Mouse (Mus musculus) heart, postnatal 25 days (tissue): ENCODE results near the gene Crip2. TPM values are rescaled to one million over a fixed set of nuclear protein-coding genes. Genes with fewer than 3 reads are reported as not detected.

Experiments used
- DNase-seq: peaks from one replicate; pipeline ENCODE4 v3.0.0; 2022; ENCODE audit warnings: low spot score
- intact Hi-C: fragments of 180-260 bp; cut with DNase I; formaldehyde crosslinking; loops from one replicate; pipeline ENCODE4 v1.15.1; 2025
- total RNA-seq, 2 experiments: library from RNA; stranded (reverse); gene quantifications; 2 replicates each; pipeline ENCODE4 v1.2.3; 2021

The Crip2 gene
- total RNA-seq, 2 experiments from 2014 or later: 1,410 to 1,505 TPM

GRCm38 (mm10) chr12:113157521-113157920 is 17.5 kb downstream of the Crip2 start:
- no peak for DNase-seq
- intact Hi-C loops: loop anchor here (5.0 kb wide), 1 partner anchor 200 kb away; no protein-coding TSS in a partner anchor

DNA sequence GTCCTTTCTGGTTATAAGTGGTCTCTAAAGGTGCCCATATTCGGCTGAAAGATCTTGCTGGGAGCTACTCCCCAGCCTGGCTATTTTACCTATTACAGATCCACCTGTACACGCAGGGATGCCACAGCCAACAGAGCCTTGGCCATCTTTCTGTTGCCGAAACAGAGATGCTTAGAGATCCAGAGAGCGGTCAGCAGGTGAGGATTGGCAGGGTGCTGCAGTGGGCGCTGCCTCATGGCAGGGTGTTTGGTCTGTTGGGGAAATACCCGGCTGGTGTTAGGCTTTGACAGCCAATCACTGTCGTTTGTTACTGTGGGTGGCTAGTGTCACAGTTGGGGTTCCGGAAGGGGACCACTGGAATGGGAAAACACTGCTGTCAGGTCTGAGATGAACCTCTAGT is 17.9 kb downstream of the Crip2 start:
- intact Hi-C loops: loop anchor here (5.0 kb wide), 1 partner anchor 201 kb away; no protein-coding TSS in a partner anchor
- DNase-seq: no peak

- no peak for DNase-seq
- intact Hi-C loops: no loop called here
Observed at GRCm38 (mm10) chr12:113163561-113164006, 23.5 kb downstream of the Crip2 start.

DNA sequence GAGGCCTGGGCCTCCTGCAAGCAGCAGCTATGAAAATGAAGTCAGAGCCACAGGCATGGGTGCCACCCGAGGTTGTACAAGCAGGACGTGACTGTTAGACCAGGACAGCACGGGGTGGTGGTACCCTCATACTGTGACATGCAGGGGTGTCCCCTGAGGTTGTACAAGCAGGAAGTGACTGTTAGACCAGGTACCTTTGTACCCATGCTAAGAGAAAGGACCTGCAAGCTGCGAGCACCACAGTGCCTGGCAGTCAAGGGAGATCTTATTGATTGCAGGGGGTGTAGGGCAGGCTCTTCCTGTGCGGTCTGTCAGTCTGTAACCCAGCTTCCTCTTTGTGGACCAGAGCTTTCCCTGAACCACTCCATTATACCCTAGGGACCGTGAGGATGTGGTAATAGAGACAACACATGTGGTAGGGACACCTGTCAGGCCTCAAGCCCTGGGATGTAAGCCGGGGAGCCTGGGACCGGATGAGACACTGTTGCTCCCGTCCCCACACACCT is 28.0 kb downstream of the Crip2 start:
- no peak for DNase-seq
- intact Hi-C loops: no loop called here

GRCm38 (mm10) chr12:113176960-113177725 is 37.1 kb downstream of the Crip2 start:
- intact Hi-C loops: no loop called here
- no peak for DNase-seq

GRCm38 (mm10) chr12:113181020-113181419 is 41.0 kb downstream of the Crip2 start:
- intact Hi-C loops: no loop called here

DNA sequence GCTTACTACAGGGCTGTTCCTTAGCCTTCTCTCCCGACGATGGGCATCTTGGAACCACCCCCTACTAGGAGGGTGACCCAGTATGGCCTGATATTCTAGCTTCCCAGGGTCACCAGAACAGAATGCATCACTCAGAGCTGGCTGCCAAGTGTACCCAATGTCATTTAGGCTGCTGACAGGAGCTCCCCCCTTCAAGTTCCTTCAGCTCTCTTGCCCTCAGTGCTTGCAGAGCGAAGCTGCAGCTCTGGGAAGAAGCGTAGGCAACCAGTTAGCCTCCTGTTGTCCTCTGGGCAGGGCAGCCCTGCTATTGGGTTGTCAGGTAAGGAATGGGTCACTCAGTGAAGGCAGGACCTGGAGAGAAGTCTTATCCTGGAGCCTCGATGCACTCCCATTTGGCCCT is 44.9 kb downstream of the Crip2 start:
- DNase-seq: no peak
- intact Hi-C loops: no loop called here

More at GRCm38 (mm10) chr12:113181020-113181419, 41.0 kb downstream of the Crip2 start:
- DNase-seq: no peak

DNA sequence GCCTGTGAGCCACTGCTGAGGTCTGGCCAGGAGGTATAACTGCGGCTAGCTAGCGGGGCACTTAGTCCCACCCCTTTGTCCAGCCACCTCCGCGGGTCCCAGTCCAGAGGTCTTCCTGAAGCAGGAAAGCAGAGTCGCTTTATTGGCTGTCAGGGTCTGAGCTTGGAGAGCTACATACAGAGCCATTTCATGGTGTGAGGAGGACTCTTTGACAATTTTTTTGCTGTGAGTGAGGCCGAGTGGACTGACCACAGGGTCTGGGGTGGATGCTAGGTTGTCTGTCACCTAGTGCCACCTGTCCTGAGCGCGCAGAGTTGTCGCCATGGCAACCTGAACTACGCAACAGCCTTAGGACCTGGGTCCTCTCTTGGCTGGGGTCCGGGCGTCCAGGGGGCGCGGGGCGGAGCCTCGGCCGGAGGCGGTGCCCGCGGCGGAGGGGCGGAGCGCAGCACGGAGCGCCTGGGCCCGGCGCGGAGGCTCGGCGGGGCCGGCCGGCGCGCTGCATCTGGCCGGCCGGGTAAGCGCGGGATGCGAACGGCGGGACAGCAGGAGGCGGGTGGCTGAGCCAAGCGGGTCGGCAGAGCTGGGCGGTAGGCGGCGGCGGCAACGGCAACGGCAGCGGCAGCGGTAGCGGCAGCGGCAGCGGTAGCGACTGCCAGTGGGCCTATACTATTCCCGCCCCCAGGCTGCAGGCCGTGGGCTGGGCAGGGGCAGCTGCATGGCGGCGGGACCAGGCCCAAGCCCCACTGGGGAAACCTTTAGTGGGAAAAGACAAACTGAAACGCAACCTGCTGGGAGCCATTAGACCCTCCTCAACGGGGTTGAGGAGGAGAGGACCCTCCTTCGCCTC is 45.6 kb downstream of the Crip2 start, which contains the start of gene Tmem121:
Gene Tmem121 (plus strand): TSS at position 489 of the 850 bp plus-strand sequence.
- no peak for DNase-seq
- intact Hi-C loops: no loop called here

GRCm38 (mm10) chr12:113186326-113187010 is 46.4 kb downstream of the Crip2 start:
- DNase-seq: no peak
- intact Hi-C loops: no loop called here

GRCm38 (mm10) chr12:113187011-113187375 is 47.0 kb downstream of the Crip2 start:
- no peak for DNase-seq
- intact Hi-C loops: no loop called here

DNA sequence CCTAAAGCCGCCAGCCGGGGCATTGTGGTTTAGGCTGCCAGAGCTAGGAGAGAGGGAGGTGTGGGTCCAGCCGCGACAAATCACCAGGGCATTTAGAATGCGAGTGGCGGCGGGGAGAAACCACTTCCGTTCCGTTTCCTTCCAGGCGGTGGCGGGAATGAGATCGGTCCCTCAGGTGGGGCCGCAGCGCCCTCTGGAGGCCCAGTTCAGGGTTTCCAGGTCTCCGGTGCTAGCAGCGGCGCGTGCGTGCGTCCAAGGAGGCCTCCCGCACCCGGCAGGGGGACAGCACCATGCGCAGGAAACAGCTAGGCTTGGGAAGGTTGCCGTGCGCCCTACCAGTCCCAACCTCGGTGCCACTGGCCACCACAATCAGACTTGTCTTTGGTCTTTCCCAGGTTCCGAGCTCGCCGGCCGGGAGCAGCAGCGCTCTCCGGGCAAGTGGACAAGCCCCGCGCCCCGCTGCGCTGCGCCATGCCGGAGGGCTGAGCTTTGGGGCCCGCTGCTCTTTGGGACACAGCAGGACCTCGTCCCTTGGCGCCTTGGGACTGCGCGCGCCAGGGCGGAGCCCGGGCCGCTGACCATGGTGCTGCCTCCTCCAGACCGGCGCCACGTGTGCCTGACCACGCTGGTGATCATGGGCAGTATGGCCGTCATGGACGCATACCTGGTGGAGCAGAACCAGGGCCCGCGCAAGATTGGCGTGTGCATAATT is 47.7 kb downstream of the Crip2 start:
- no peak for DNase-seq
- intact Hi-C loops: no loop called here

DNA sequence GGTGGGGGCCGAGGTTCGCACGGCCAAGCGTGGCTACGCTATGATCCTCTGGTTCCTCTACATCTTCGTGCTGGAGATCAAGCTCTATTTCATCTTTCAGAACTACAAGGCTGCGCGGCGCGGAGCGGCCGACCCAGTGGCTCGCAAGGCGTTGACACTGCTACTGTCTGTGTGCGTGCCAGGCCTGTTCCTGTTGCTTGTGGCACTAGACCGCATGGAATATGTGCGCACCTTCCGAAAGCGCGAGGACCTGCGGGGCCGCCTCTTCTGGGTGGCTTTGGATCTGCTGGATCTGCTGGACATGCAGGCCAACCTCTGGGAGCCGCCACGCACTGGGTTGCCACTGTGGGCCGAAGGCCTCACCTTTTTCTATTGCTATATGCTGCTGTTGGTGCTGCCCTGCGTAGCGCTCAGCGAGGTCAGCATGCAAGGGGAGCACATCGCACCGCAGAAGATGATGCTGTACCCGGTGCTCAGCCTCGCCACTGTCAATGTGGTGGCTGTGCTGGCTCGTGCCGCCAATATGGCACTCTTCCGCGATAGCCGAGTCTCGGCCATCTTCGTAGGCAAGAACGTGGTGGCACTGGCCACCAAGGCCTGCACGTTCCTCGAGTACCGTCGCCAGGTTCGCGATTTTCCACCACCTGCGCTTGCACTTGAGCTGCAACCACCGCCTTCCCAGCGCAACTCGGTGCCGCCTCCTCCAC is 48.5 kb downstream of the Crip2 start:
- DNase-seq: no peak
- intact Hi-C loops: no loop called here

- intact Hi-C loops: no loop called here
- DNase-seq: no peak
Observed at GRCm38 (mm10) chr12:113193423-113193822, 53.4 kb downstream of the Crip2 start.

Other genes starting within 250 kb of the Crip2 start
- 10 to 100 TPM; 22.4 to 34.7 TPM for gene Jag2, start 210.5 kb upstream of the Crip2 start, total RNA-seq
- gene Nudt14, start 198.1 kb upstream of the Crip2 start, total RNA-seq: 1 to 10 TPM; 4.4 to 5.7 TPM
- gene Btbd6, start 163.8 kb upstream of the Crip2 start, total RNA-seq: 10 to 100 TPM; 21.0 to 21.9 TPM
- gene Brf1, start 139.5 kb upstream of the Crip2 start, total RNA-seq: 10 to 100 TPM; 23.5 to 25.1 TPM
- 10 to 100 TPM; 35.5 to 35.9 TPM for gene Pacs2, start 125.7 kb upstream of the Crip2 start, total RNA-seq
- gene Tex22, start 65.7 kb upstream of the Crip2 start, total RNA-seq: not detected
- 10 to 100 TPM; 48.4 to 49.3 TPM for gene Mta1, start 42.0 kb upstream of the Crip2 start, total RNA-seq
- 100 to 1,000 TPM; 178 to 211 TPM for gene Crip1, start 6.1 kb downstream of the Crip2 start, total RNA-seq
- under 1 TPM; 0.61 to 0.83 TPM for gene Tedc1, start 16.2 kb downstream of the Crip2 start, total RNA-seq
- under 1 TPM in 1 of 2 experiments, not detected in 1; 0.17 TPM for gene Tmem121, start 45.7 kb downstream of the Crip2 start, total RNA-seq